Mouse (Mus musculus) kidney, embryonic 14.5 days (tissue): ENCODE results near the gene Epb41l2. TPM values are rescaled to one million over a fixed set of nuclear protein-coding genes. Genes with fewer than 3 reads are reported as not detected.

Experiments
- ATAC-seq: fragments of 200-750 bp; cut with Nextera tagmentation; 2 replicates; pipeline ENCODE4 v1.8.0; 2017; ENCODE audit warnings: moderate number of reproducible peaks, mild to moderate bottlenecking, moderate TSS enrichment, moderate library complexity; ENCODE audit not compliant: low FRiP score, low TSS enrichment
- H3K27ac ChIP-seq: fragments of 300-500 bp; sonication (generic); 2 replicates; pipeline ENCODE4 v1.5.1; 2014; ENCODE audit warnings: low read depth, mild to moderate bottlenecking, low read length, moderate library complexity, mixed read lengths
- H3K27me3 ChIP-seq: fragments of 300-500 bp; sonication (generic); 2 replicates; pipeline ENCODE4 v1.6.1; 2014; ENCODE audit warnings: mild to moderate bottlenecking, low read length; ENCODE audit not compliant: control insufficient read depth, insufficient read depth
- H3K36me3 ChIP-seq: fragments of 300-500 bp; sonication (generic); 2 replicates; pipeline ENCODE4 v1.6.1; 2014; ENCODE audit warnings: low read length, mixed read lengths; ENCODE audit not compliant: control insufficient read depth, insufficient read depth
- H3K4me1 ChIP-seq: fragments of 300-500 bp; sonication (generic); 2 replicates; pipeline ENCODE4 v1.6.1; 2014; ENCODE audit warnings: low read length, mixed read lengths; ENCODE audit not compliant: control insufficient read depth, insufficient read depth
- H3K4me2 ChIP-seq: fragments of 300-500 bp; sonication (generic); replicated peaks from 2 replicates; pipeline ENCODE4 v1.6.1; 2014; ENCODE audit warnings: low read depth, mild to moderate bottlenecking, low read length
- H3K4me3 ChIP-seq: fragments of 300-500 bp; sonication (generic); 2 replicates; pipeline ENCODE4 v1.5.1; 2014; ENCODE audit warnings: mild to moderate bottlenecking, low read length
- H3K9ac ChIP-seq: fragments of 300-500 bp; sonication (generic); 2 replicates; pipeline ENCODE4 v1.6.1; 2014; ENCODE audit warnings: low read depth, mild to moderate bottlenecking, low read length, moderate library complexity
- H3K9me3 ChIP-seq: fragments of 300-500 bp; sonication (generic); 2 replicates; pipeline ENCODE4 v1.6.1; 2016; ENCODE audit warnings: low read length; ENCODE audit not compliant: control insufficient read depth
- WGBS: fragments of 180-500 bp; shearing (Covaris S2); extraction: QIAGEN DNeasy Blood & Tissue Kit; methylation state at CpG from one replicate; pipeline ENCODE4 v1.1.7; 2014; 5-methylcytosine and 5-hydroxymethylcytosine counted together
- polyA plus RNA-seq: library from polyadenylated mRNA; unstranded; fragments of >200 nt; fragmentation: Nextera tagmentation; extraction: Ambion mirVana; gene quantifications from 2 replicates; pipeline ENCODE4 v1.2.1, GENCODE M21; 2014

Gene Epb41l2
- polyA plus RNA-seq, 1 experiment from 2014 or later, result 66.4 TPM

DNA sequence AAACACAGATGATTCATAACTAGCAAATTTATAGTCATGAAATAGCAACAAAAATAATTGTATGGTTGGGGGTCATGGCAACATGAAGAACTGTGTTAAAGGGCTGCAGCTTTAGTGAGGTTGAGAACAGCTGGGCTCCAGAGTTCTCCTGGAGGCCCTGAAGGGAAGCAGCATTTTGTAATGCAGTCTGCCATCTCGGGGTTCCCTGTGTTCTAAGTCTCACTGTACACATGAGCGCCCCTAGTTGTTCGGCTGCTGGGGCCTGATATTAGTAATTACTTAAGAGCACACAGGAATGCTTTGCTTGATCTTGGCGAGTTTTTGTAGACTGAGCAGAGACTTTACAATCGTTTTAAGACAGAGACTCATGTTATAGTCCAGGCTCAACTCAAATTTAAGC is 174.9 kb downstream of the Epb41l2 start:
- ATAC-seq, result no peak
- WGBS, result 78% methylated on average over 5 of the region's 5 CpGs
- Histone ChIP-seq H3K4me2 (no peak overlapping the region), H3K4me3 (no peak overlapping the region), H3K27ac (no peak overlapping the region), H3K4me1 (no peaks in the 10 kb centered on the region), H3K9ac (no peak overlapping the region), H3K36me3 (no peaks in the 10 kb centered on the region), H3K27me3 (no peaks in the 10 kb centered on the region), H3K9me3 (no peaks in the 10 kb centered on the region)

DNA sequence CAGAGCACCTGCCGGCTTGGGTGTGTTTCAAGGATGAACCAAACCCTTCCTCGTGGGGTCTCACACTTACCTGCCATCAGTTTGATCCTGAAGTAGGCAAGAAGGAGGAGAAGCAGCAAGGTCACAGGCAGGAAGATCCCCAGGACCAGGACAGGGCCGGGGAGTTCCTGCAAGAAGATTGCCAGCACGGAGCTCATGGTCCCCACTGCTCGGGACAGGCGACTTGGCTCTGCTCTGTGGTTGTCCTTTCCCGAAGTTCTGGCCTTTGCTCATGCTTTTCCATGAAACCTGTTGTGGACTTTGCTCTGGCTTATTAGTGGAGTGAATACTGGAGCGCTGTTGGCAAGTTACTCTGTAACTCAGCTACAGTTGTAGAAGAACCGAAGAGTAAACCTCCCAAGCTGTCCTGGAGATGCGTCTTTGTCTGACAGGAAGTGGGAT is 176.3 kb downstream of the Epb41l2 start, which contains the start of gene Smlr1:
Gene Smlr1 (minus strand): TSS at position 377 of the 441 bp plus-strand sequence.
- Histone ChIP-seq H3K36me3 (no peaks in the 10 kb centered on the region), H3K4me2 (no peak within 1 kb of the TSS), H3K27ac (no peak within 1 kb of the TSS), H3K9ac (no peak within 1 kb of the TSS), H3K27me3 (no peaks in the 10 kb centered on the region), H3K4me3 (no peak within 1 kb of the TSS), H3K9me3 (no peaks in the 10 kb centered on the region), H3K4me1 (no peaks in the 10 kb centered on the region)
- ATAC-seq, result no peak
- 86% methylated on average over 10 of the region's 10 CpGs for WGBS

DNA sequence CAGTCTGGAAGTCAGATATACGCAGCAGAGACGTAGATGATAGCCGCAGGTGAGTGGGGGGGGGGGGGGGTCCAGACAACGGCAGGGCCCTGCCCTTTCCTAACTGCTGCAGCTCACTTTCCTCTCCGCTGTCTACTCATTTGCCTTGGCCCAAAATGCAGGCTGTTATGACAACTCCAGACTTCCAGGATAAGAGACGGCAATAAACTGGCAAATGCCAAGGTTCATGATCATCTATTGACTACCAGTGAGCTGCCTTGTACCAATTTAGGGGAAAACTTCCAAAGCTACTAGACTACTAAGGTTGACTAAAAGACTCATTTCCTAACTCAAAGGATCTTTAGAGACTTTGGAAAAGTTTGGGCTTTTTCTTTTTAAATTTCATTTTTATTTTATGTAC is 177.0 kb downstream of the Epb41l2 start:
- no peaks in the 10 kb centered on the region for H3K36me3 ChIP-seq
- WGBS, result 95% methylated on average over 6 of the region's 6 CpGs
- H3K4me3 ChIP-seq, result no peak overlapping the region
- H3K27me3 ChIP-seq, result no peaks in the 10 kb centered on the region
- H3K4me1 ChIP-seq, result no peaks in the 10 kb centered on the region
- H3K4me2 ChIP-seq, result no peak overlapping the region
- H3K9ac ChIP-seq, result no peak overlapping the region
- no peak for ATAC-seq
- no peak overlapping the region for H3K27ac ChIP-seq
- no peaks in the 10 kb centered on the region for H3K9me3 ChIP-seq

- H3K4me3 ChIP-seq, result no peak overlapping the region
- no peaks in the 10 kb centered on the region for H3K36me3 ChIP-seq
- no peaks in the 10 kb centered on the region for H3K27me3 ChIP-seq
- no peak overlapping the region for H3K9ac ChIP-seq
- H3K4me1 ChIP-seq, result no peaks in the 10 kb centered on the region
- no peak for ATAC-seq
- WGBS, result 80% methylated on average over 1 of the region's 1 CpGs
- no peak overlapping the region for H3K4me2 ChIP-seq
- no peak overlapping the region for H3K27ac ChIP-seq
- H3K9me3 ChIP-seq, result no peaks in the 10 kb centered on the region
Observed at GRCm38 (mm10) chr10:25538738-25539137, 179.1 kb downstream of the Epb41l2 start.

- no peak for ATAC-seq
- H3K4me1 ChIP-seq, result no peaks in the 10 kb centered on the region
- no peaks in the 10 kb centered on the region for H3K9me3 ChIP-seq
- H3K27me3 ChIP-seq, result no peaks in the 10 kb centered on the region
- 85% methylated on average over 4 of the region's 4 CpGs for WGBS
- H3K4me3 ChIP-seq, result no peak overlapping the region
- no peak overlapping the region for H3K9ac ChIP-seq
- H3K27ac ChIP-seq, result no peak overlapping the region
- H3K4me2 ChIP-seq, result no peak overlapping the region
- no peaks in the 10 kb centered on the region for H3K36me3 ChIP-seq
Observed at GRCm38 (mm10) chr10:25539146-25539770, 179.7 kb downstream of the Epb41l2 start.

DNA sequence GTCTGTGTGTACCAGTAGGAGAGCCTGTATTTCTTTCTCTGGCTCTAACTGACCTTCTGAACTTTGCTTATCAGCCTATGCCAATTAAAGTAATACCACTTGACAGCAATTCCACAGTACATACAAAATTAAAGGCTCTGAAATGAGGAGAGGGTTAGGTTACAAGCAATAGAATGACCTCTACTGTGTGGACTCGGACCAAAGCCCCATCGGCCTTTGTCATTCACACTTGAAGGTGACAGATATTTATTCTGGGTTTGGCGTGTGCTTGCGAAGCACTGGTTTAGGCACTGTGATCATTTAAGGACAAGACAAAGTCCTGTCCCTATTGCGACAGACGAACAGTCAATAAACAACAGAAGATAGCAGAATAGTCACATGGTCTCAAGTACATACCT is 180.2 kb downstream of the Epb41l2 start:
- no peak overlapping the region for H3K4me3 ChIP-seq
- H3K9ac ChIP-seq, result no peak overlapping the region
- no peaks in the 10 kb centered on the region for H3K27me3 ChIP-seq
- H3K36me3 ChIP-seq, result no peaks in the 10 kb centered on the region
- no peak overlapping the region for H3K27ac ChIP-seq
- no peak overlapping the region for H3K4me2 ChIP-seq
- no peaks in the 10 kb centered on the region for H3K4me1 ChIP-seq
- H3K9me3 ChIP-seq, result no peaks in the 10 kb centered on the region
- no peak for ATAC-seq
- 76% methylated on average over 6 of the region's 6 CpGs for WGBS

DNA sequence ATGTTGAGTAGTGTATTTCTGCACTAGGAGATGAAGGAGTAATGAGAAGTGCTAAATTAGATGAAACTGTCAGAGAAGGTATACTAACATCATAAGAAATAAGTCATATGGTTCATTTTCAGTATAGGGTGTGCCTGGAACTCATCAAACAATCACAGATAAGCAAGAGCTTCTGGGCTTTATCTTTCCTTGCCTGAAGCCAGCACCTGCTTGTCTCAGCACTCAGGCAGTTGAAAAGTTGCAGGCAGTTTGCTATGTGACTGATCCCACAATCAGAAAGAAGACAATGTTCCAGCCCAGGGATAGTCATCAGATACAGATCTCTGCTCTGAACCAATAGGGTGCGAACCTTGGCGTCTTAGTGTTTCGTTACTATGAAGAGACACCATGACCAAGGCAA is 181.5 kb downstream of the Epb41l2 start:
- WGBS, result 96% methylated on average over 3 of the region's 3 CpGs
- H3K9me3 ChIP-seq, result no peaks in the 10 kb centered on the region
- no peaks in the 10 kb centered on the region for H3K4me1 ChIP-seq
- H3K4me2 ChIP-seq, result no peak overlapping the region
- H3K27ac ChIP-seq, result no peak overlapping the region
- no peak overlapping the region for H3K9ac ChIP-seq
- no peak overlapping the region for H3K4me3 ChIP-seq
- no peaks in the 10 kb centered on the region for H3K36me3 ChIP-seq
- H3K27me3 ChIP-seq, result no peaks in the 10 kb centered on the region
- no peak for ATAC-seq

DNA sequence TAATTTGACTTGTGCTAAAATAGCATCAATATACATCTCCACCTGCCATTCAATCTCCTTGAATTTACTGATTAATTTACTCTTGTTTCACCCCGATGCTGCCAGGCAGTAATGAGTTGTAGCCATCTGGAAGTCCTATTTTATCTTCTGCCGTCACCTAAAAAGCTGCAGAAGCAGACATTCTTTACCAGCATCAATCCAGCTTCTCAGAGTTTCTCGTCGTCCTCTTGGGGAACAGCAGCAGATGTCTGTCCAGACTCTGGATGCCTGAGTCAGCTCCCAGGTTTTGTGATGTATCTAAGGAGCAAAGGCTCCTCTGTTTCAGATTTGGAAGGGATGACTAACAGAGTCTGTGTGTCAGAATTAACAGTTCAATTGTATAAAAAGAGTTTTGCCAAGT is 193.3 kb downstream of the Epb41l2 start:
- Histone ChIP-seq H3K4me1 (no peaks in the 10 kb centered on the region), H3K4me3 (no peak overlapping the region), H3K4me2 (no peak overlapping the region), H3K36me3 (no peaks in the 10 kb centered on the region), H3K9ac (no peak overlapping the region), H3K9me3 (no peaks in the 10 kb centered on the region), H3K27ac (no peak overlapping the region), H3K27me3 (no peaks in the 10 kb centered on the region)
- 54% methylated on average over 4 of the region's 4 CpGs for WGBS
- ATAC-seq, result no peak

GRCm38 (mm10) chr10:25571319-25572240 is 212.0 kb downstream of the Epb41l2 start:
- Histone ChIP-seq H3K27ac (no peak overlapping the region), H3K4me3 (no peak overlapping the region), H3K9ac (no peak overlapping the region), H3K36me3 (no peaks in the 10 kb centered on the region), H3K4me1 (no peaks in the 10 kb centered on the region), H3K4me2 (no peak overlapping the region), H3K27me3 (no peaks in the 10 kb centered on the region), H3K9me3 (no peaks in the 10 kb centered on the region)
- 28% methylated on average over 9 of the region's 9 CpGs for WGBS
- peak; percentile 43; the same call in 1 of the 2 replicates for ATAC-seq
